Comparison of ENCODE assay signal across 9 mouse cellular contexts in genomic region chr5:111394198-111395053, GRCm38 (mm10). TPM values are rescaled to one million over a fixed set of nuclear protein-coding genes. Genes with fewer than 3 reads are reported as not detected.
DNase-seq lines count a peak whose midpoint lies in the region; ATAC-seq and TF ChIP-seq lines count a peak whose summit lies in the region.
"Had no signal": no experiment of that assay in that cellular context is flagged by ENCODE, and none has a peak within 500 bp of the region (broad histone marks: within the 10 kb centered on the region; RNA-seq: fewer than 3 reads in every experiment).

No protein-coding gene starts in this region.

- H3K4me1 ChIP-seq in limb, embryonic 10.5 days: peaks cover 62% of the 10 kb centered on the region
- peaks cover 15% of the 10 kb centered on the region; the same call in 1 of the 2 replicates for H3K4me1 ChIP-seq in stomach, postnatal 0 days (replicated peaks; ENCODE audit: control insufficient read depth, insufficient read depth)

- H3K9ac ChIP-seq in stomach, postnatal 0 days (ENCODE audit: low read length): no peak overlapping the region; the same call in 1 of the 2 replicates

- H3K4me2 ChIP-seq in stomach, postnatal 0 days (replicated peaks; ENCODE audit: low read depth): peak overlapping the region; percentile 36

- TF ChIP-seq CTCF in stomach, postnatal 0 days (IDR thresholded peaks at IDR 0.05; ENCODE audit: low read depth): no peak

- DNase-seq in cerebellum, adult 9-10 months: peak; percentile 43
- no peak for DNase-seq in cerebellum, postnatal 4 days (ENCODE audit: low spot score in 2 of 2)
- DNase-seq in right cerebral cortex, adult 18-20 months: peak; percentile 17
- DNase-seq in right cerebral cortex, postnatal 25 days: no peak
- DNase-seq in limb, embryonic 10.5 days (ENCODE audit: low spot score): peak; percentile 51
- no peak for DNase-seq in stomach, postnatal 0 days (ENCODE audit: low spot score)
- no peak for DNase-seq in urinary bladder, adult 2 months (ENCODE audit: low spot score)
- DNase-seq in left cerebral cortex, adult 11 months (ENCODE audit: low spot score): no peak
- DNase-seq: B cell, adult 2 months had no signal

- peak overlapping the region; percentile 88 for H3K27ac ChIP-seq in limb, embryonic 10.5 days
- no peak overlapping the region for H3K27ac ChIP-seq in stomach, postnatal 0 days (replicated peaks)

- 9% methylated on average over 15 of the region's 15 CpGs for WGBS in limb, embryonic 10.5 days
- 11% methylated on average over 15 of the region's 15 CpGs for WGBS in stomach, postnatal 0 days

- peaks cover 6% of the 10 kb centered on the region for H3K36me3 ChIP-seq in limb, embryonic 10.5 days
- H3K36me3 ChIP-seq in stomach, postnatal 0 days (ENCODE audit: control insufficient read depth, insufficient read depth, low read length): no peaks in the 10 kb centered on the region

- ATAC-seq in stomach, postnatal 0 days (ENCODE audit: low FRiP score, low TSS enrichment): no peak

- peak overlapping the region; percentile 39 for H3K4me3 ChIP-seq in limb, embryonic 10.5 days
- H3K4me3 ChIP-seq in stomach, postnatal 0 days (ENCODE audit: low read depth, low read length): no peak overlapping the region

- H3K9me3 ChIP-seq in limb, embryonic 10.5 days (replicated peaks): no peaks in the 10 kb centered on the region
- no peaks in the 10 kb centered on the region for H3K9me3 ChIP-seq in stomach, postnatal 0 days (ENCODE audit: control insufficient read depth, low read length)

- H3K27me3 ChIP-seq in limb, embryonic 10.5 days (ENCODE audit: low read depth, poor library complexity, severe bottlenecking): peaks cover 29% of the 10 kb centered on the region
- no peaks in the 10 kb centered on the region for H3K27me3 ChIP-seq in stomach, postnatal 0 days (ENCODE audit: control insufficient read depth, insufficient read depth, low read length)

- no peak for TF ChIP-seq EP300 in stomach, postnatal 0 days (optimal IDR thresholded peaks at IDR 0.05)

RNA-seq across cellular contexts. Expression of gene Mn1, which starts 22.7 kb away (rescaled TPM):
- 7.4 and 13.1 TPM in 2 replicates for polyA plus RNA-seq in limb, embryonic 10.5 days (2016; fragmentation: Nextera tagmentation; extraction: Ambion mirVana)
- polyA plus RNA-seq in stomach, postnatal 0 days (2015; fragmentation: Nextera tagmentation; extraction: Ambion mirVana): 4.9 and 5.6 TPM in 2 replicates
- polyA plus RNA-seq in urinary bladder, adult 2 months (2012; rRNA removed): 4.9 and 8.3 TPM in 2 replicates

Comparison
In these comparisons a context has a peak if more than half of its experiments do, and no peak if none do; other contexts are left out.
1. DNase-seq: peak in cerebellum, adult 9-10 months (single experiment), right cerebral cortex, adult 18-20 months (single experiment) and limb, embryonic 10.5 days (single experiment); none in cerebellum, postnatal 4 days (0 of 2), right cerebral cortex, postnatal 25 days (single experiment), stomach, postnatal 0 days (single experiment), urinary bladder, adult 2 months (single experiment) and left cerebral cortex, adult 11 months (single experiment).